Mouse (Mus musculus) bone marrow macrophage, adult 2 months (primary cell): ENCODE measurements around the gene Casc3. TPM values are rescaled to one million over a fixed set of nuclear protein-coding genes. Genes with fewer than 3 reads are reported as not detected.

Source experiments
- H3K27ac ChIP-seq: 2 replicates; pipeline ENCODE4 v1.5.1; 2012; ENCODE audit warnings: low read depth, low read length; ENCODE audit not compliant: insufficient read depth
- H3K4me1 ChIP-seq: 2 replicates; pipeline ENCODE4 v1.6.1; 2012; ENCODE audit warnings: low read length; ENCODE audit not compliant: control insufficient read depth, insufficient read depth
- H3K4me3 ChIP-seq: 2 replicates; pipeline ENCODE4 v1.5.1; 2012; ENCODE audit warnings: mild to moderate bottlenecking, low read length, moderate library complexity; ENCODE audit not compliant: insufficient read depth
- CTCF ChIP-seq: IDR thresholded peaks from 2 replicates; pipeline ENCODE4 v1.5.1; 2012; ENCODE audit warnings: low read depth, mild to moderate bottlenecking, low read length, moderate library complexity
- POLR2A ChIP-seq: IDR thresholded peaks from 2 replicates; pipeline ENCODE4 v1.6.1; 2012; ENCODE audit warnings: mild to moderate bottlenecking, low read depth, low read length, borderline replicate concordance
- polyA plus RNA-seq: library from polyadenylated mRNA; stranded (reverse); fragments of >200 nt; gene quantifications from 2 replicates; pipeline ENCODE4 v1.2.4, GENCODE M21; 2012; ENCODE audit not compliant: missing spikeins, insufficient read depth, insufficient read length

The Casc3 gene
- polyA plus RNA-seq, 1 experiment = 40.1 TPM

- TF ChIP-seq POLR2A (no peak), CTCF (no peak)
- no peak overlapping the region for H3K4me3 ChIP-seq
- H3K4me1 ChIP-seq = no peaks in the 10 kb centered on the region
- no peak overlapping the region for H3K27ac ChIP-seq
Measured at GRCm38 (mm10) chr11:98846016-98846415, 41.3 kb downstream of the Casc3 start.

GRCm38 (mm10) chr11:98846865-98847604, 42.3 kb downstream of the Casc3 start:
- H3K4me1 ChIP-seq = no peaks in the 10 kb centered on the region
- TF ChIP-seq POLR2A (no peak), CTCF (no peak)
- no peak overlapping the region for H3K27ac ChIP-seq
- H3K4me3 ChIP-seq = no peak overlapping the region

DNA sequence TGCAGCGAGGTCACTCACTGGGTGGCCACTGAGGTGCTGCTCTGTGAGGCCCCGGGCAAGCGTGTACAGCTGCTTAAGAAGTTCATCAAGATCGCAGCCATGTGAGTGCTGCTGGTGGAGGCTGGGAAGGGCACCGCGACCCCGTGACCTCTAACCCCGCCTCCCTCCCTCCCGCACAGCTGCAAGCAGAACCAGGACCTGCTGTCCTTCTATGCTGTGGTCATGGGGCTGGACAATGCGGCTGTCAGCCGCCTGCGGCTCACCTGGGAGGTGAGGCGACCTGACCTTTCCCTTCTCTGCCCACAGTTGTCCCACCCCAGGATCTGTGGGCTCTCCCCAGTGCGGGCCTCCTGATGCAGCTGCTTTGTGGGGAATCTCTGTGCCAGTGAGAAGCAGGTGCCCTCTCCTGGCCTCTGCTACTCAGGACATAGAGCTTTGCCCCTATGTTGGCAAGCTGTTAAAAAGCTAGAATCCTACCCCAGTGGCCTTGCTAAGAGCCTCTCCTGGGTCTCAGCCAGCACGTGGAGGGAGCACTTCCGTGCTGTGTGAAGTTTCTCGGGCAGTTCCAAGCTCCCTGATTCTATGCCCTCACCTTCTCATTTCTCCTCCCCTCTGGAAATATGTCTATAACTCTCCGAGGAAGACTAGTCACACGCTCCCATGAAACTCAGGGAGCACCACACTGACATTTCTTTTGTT, 44.6 kb downstream of the Casc3 start:
- TF ChIP-seq CTCF (no peak), POLR2A (no peak)
- Histone ChIP-seq H3K4me1 (no peaks in the 10 kb centered on the region), H3K4me3 (no peak overlapping the region), H3K27ac (no peak overlapping the region)

- no peaks in the 10 kb centered on the region for H3K4me1 ChIP-seq
- H3K27ac ChIP-seq = no peak overlapping the region
- H3K4me3 ChIP-seq = no peak overlapping the region
- TF ChIP-seq CTCF = no peak
- TF ChIP-seq POLR2A = no peak
Measured at GRCm38 (mm10) chr11:98850100-98851093, 45.7 kb downstream of the Casc3 start.

DNA sequence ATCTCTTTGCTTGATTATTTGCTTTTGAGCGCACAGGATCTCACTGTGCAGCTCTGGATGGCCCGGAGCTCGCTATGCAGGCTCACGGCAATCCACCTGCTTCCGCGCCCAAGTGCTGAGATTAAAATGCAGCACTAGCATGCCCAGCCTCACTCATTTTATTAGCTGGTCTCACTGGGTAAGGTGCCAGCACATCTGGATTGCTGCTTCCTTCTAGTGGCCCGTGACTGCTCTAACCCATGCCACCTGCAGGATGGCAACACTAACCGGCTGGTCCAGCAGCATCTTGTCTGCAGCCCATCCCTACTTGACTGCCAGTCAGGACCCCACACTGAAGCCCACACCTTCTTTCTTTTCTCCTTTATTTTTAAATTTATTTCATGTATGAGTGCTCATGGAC, 49.4 kb downstream of the Casc3 start:
- Histone ChIP-seq H3K27ac (no peak overlapping the region), H3K4me3 (no peak overlapping the region), H3K4me1 (peaks cover 3% of the 10 kb centered on the region; the same call in 1 of the 2 replicates)
- TF ChIP-seq POLR2A = no peak
- no peak for TF ChIP-seq CTCF

GRCm38 (mm10) chr11:98854659-98855058, 50.0 kb downstream of the Casc3 start:
- Histone ChIP-seq H3K4me3 (no peak overlapping the region), H3K27ac (no peak overlapping the region), H3K4me1 (peaks cover 3% of the 10 kb centered on the region; the same call in 1 of the 2 replicates)
- TF ChIP-seq POLR2A = no peak
- TF ChIP-seq CTCF = no peak

GRCm38 (mm10) chr11:98858759-98859731, 54.3 kb downstream of the Casc3 start:
- TF ChIP-seq CTCF = no peak; the same call in 1 of the 2 replicates
- TF ChIP-seq POLR2A = no peak
- no peak overlapping the region for H3K4me3 ChIP-seq
- H3K4me1 ChIP-seq = peaks cover 8% of the 10 kb centered on the region
- H3K27ac ChIP-seq = no peak overlapping the region

GRCm38 (mm10) chr11:98863028-98863750, 58.5 kb downstream of the Casc3 start, which contains the start of gene Wipf2:
TSS of gene Wipf2 (plus strand) at chr11:98863638.
- Histone ChIP-seq H3K4me1 (peaks cover 8% of the 10 kb centered on the region), H3K27ac (peak within 1 kb of the TSS; percentile 51), H3K4me3 (peak within 1 kb of the TSS; percentile 81)
- TF ChIP-seq CTCF (no peak), POLR2A (no peak)
